Mouse (Mus musculus): ENCODE data around the gene Slc6a20a.

Gene Slc6a20a

DNA sequence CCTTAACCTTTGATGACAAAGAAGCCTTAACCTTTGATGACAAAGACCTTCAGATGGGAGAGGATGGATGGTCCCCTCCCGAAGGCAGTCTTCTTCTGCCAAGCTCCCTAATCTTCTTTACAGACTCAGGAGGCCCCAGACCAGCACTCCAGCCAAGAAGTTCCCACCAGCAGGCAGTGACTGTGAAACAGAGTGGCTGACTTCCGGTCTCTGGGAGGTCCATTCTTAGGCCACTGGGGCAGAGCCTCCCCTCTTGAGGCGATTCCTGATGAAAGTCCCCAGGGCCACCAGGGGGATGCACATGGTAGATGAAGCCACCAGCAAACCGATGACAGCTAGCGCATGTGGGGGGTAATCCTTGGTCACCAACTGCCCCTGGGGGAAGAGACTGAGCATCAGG, 41.9 kb downstream of the Slc6a20a start:
- no peak for DNase-seq (ENCODE audit: low spot score)

DNA sequence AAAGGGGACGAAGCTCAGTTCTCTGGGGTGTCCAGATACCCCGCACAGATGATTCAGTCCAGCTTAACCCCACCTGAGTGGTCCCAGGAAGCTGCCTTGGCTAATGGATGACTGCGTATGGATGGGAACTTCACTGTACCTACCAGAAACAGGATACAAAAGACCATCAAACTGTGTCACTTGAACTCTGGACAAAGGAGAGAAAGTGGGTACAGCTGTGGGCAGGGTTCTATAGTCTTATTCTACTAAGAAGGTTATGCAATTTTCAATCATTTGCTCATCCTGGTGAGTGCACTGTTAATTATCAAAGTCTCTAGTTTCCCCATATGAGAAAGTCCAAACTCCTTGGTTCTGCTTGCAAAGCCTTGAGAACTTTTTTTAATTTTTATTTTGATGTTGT, 45.7 kb downstream of the Slc6a20a start:
- no peak for DNase-seq (ENCODE audit: low spot score)

DNA sequence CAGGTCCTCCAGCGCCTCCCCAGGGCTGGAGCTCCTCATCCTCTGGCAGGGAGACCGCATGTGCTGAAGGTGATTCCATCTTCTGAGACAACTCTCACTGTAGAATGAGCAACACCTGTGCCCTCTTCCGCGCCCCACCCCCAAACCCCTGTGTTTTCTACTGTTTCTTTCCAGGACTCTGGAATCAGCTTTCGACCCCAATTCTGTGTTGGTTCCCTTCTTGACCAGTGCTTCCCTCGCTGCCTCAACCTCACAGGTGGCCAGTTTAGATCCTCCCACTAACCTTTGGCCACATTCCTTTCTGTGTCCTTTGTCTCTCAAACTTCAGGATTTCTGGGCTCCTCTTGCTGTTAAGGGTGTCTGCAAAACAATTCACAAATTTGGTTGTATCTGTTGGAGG, 46.4 kb downstream of the Slc6a20a start, which contains the start of gene Slc6a20b:
Gene Slc6a20b, minus strand, starts transcription at position 285 of the 400 bp plus-strand sequence.
- DNase-seq (ENCODE audit: low spot score), result no peak

DNA sequence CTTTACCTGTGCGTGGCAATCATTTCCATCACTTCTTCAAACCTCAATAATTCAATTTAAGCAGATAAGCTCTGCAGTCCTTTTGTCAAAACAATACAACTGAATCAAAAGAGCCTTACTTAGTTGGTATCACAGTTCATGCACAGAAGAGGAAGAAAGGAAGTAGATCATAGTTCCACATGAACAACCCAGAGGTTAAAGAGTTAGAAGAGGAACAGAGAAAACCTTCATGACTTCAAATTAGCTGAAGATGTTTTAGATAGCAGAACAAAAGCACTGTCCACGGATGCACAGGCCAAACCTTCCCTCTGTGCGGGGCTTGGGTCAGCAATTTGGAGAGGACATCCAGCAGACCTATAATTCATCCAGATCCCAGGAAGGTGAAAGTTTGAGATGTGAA, 47.0 kb downstream of the Slc6a20a start:
- no peak for DNase-seq (ENCODE audit: low spot score)

DNA sequence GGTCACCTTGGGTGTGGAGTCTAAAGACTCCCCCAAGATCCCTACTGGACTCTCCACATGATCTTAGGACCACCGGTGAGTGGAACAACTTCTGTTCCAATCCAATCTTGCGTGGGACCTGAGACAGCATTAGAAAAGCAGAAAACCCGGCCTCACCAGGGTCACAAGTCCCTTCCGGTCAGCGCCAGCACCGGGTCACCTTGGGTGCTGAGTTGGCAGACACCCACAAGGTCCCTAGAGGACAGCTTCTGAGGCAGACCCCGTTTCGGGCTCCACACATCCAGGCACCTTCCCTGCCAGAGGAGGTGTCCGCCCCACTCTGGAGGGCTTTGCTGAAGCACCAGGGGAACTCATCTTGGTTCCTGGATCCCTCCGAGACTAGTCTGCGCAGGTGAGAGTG, 52.9 kb downstream of the Slc6a20a start:
- DNase-seq (ENCODE audit: low spot score), result no peak

DNA sequence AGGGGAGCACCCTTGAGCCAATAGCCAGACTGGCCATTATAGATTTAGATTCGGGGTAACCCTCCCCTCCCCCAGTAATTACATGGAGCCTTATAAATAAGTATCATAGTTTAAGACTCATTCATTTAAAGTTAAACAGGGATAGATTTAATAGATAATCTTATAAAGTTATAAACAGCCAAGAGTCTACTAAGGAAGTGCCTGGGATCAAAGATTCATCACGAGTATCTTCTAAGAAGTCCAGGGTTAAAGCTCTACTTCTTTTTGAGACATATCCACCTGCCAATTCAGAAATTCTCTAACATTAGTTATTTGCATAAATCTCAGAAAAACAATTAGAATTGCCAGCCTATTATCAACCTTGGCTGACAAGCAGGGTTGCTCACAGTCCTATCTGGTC, 53.9 kb downstream of the Slc6a20a start:
- no peak for DNase-seq (ENCODE audit: low spot score)

DNA sequence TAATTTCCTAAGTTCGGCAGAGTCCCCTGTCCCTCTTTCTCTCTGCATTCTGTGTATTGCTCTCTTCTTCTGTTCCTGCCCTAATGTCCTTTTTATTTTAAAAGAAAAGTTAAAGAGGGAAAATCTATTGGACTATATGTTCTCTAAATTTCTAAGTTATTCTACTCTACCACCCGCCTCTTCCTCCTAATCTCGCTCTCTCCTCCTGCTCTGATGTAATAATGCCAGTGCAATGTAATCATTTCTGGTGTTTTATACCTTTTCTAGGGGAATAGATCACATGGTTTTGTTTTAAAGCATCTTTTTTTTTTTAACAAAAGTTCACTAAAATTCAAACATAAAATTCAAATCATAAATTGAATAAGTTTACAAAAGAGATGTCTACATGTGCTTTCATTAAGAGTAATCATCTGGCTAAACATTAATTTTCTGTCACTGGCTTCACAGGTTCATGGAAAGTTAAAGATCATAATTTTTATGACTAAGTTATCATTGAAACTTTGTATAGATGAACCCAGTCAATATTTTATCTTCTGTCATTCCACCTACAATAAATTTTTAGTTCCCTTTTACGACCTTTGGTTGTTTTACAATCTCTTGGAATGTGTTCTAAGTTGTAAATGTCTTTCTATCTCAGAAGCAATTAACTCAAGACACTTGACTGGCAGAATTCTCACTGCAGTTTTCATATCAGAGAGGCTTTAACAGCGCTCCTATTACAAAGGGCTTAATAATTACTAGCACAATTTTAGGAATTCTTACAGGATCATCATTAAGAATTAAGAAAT, 58.2 kb downstream of the Slc6a20a start:
- no peak for DNase-seq (ENCODE audit: low spot score)

DNA sequence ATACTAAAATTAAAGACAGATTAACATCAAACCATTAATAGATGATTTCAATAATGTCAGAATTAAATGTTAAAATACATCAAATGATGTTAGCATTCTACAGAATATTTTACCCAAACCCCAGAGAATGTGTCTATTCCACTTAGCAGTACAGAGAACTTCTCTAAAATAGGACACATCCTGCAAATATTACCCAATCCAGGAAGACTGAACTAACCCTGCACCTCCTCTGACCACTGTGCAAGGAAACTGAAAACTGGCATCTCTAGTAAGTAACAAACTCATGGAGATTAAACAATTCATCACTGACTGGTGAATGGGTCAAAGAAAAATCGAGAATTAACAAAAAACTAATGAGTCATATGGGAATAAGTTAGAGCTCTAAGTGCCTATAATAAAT, 77.2 kb downstream of the Slc6a20a start:
- DNase-seq (ENCODE audit: low spot score), result no peak

DNA sequence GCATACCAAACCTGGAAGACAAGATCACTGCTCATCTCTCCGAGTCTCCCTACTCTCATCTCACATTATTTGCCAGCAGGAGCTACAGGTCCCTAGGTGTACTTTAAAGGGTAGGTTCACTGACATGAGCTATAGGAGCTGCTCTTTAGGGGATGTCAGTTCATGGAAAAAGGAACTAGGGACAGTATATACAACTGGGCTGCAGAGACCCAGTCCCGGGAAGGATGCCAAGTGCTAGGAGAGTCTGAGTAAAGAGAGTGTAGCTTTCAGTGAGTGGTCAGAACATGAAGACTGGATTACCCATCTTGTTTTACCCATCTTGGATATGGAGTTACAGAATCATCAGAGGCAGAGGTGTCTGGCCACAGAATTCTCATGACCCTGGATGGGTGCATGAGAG, 81.3 kb downstream of the Slc6a20a start:
- DNase-seq (ENCODE audit: low spot score), result no peak

DNA sequence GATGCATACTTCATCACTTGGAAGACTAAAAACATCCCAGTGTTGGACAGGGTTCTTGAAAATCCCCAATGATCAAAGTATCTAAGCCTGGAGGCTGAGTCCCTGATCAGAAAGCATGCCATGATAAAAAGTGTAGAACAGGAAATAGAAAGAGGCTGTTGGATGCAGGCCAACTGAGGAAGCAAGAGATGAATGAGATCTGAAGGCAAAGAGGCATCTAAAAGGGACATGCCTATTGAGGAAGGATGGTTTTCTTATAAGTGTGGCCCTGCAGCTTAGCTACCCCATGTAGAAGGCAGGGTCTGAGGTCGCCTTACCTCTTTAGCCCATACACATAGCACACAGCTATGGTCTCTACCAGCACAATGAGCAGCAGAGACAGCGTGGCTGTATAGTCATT, 81.8 kb downstream of the Slc6a20a start:
- no peak for DNase-seq (ENCODE audit: low spot score)

DNA sequence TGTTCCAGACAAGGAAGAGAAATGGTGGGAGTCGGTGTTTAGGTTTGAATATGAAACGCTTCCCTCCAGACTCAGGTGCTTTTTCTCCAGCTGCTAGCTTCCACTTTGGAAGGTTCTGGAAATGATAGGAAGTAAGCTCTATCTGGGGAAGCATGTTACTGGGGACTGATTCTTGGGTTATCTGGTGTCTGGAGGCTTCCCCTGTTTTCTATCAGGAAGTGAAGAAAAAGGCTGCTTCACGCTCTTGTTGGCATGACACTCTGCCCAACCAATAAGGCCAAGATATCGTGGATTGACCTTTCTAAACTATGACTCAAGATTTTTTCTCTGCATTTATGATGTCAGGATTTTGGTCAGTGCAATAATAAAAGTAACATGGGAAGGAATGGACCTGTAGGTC, 83.5 kb downstream of the Slc6a20a start:
- no peak for DNase-seq (ENCODE audit: low spot score)

DNA sequence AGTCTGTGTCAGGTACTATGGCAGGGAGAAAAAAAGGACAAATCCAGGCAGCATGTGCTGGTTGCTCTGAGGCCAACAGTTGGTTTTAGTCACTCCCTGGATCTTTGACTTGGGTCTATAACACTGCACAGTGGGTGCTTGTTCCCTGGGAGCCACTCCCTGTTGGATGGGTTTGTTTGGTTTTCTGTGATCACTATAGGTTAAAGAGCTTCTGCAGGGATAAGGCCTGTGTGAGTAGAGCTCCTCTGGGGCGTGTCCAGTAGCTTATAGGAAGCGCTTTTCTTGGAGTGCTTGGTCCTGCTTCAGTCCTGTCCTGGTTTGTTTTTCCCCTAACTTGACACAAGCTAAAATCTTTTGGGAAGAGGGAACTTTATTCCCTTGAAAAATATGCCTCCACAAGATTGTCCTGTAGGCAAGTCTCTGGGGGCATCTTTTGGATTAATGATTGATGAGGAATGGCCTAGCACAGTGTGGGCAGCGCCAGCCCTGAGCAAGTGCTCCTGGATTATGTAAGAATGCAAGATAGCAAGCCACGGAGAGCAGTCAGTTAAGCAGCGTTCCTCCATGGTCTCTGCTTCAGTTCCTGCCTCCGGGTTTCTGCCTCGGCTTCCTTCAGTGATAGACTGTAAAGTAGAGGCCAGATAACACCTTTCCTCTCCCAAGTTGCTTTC, 89.3 kb downstream of the Slc6a20a start:
- DNase-seq (ENCODE audit: low spot score), result no peak
